In genomic region chr11:52365143-52365542, GRCm38 (mm10) we compare ENCODE assay signal across 8 mouse cellular contexts. TPM values are rescaled to one million over a fixed set of nuclear protein-coding genes. Genes with fewer than 3 reads are reported as not detected.
DNase-seq lines count a peak whose midpoint lies in the region; ATAC-seq lines count a peak whose summit lies in the region.

No protein-coding gene starts in this region.

- peak overlapping the region; percentile 23 for H3K4me2 ChIP-seq in limb, embryonic 13.5 days (replicated peaks)

- ATAC-seq in limb, embryonic 13.5 days (ENCODE audit: low FRiP score, low read depth) = peak; percentile 48; the same call in 1 of the 2 replicates

- DNase-seq in kidney, adult 9 months = peak; percentile 21
- no peak for DNase-seq in kidney, adult 8-10 months
- DNase-seq in embryo, embryonic 10.5 days (ENCODE audit: low spot score) = peak; percentile 53
- DNase-seq in heart, embryonic 10.5 days (ENCODE audit: low spot score) = no peak
- DNase-seq in skeletal muscle tissue, adult 2 months (ENCODE audit: low read depth, low spot score) = peak; percentile 92
- no peak for DNase-seq in T-cell, adult 2 months (ENCODE audit: low spot score)
- no peak for DNase-seq in cerebellum, postnatal 36 days

- no peaks in the 10 kb centered on the region for H3K9me3 ChIP-seq in heart, embryonic 10.5 days
- H3K9me3 ChIP-seq in limb, embryonic 13.5 days = no peaks in the 10 kb centered on the region

- H3K27ac ChIP-seq in heart, embryonic 10.5 days = peak overlapping the region; percentile 80
- H3K27ac ChIP-seq in limb, embryonic 13.5 days = peak overlapping the region; percentile 22; the same call in 1 of the 2 replicates

- H3K4me3 ChIP-seq in heart, embryonic 10.5 days = peak overlapping the region; percentile 46
- no peak overlapping the region for H3K4me3 ChIP-seq in limb, embryonic 13.5 days

- no peak overlapping the region for H3K9ac ChIP-seq in limb, embryonic 13.5 days

- no peaks in the 10 kb centered on the region for H3K27me3 ChIP-seq in heart, embryonic 10.5 days (ENCODE audit: insufficient read depth, poor library complexity, severe bottlenecking)
- H3K27me3 ChIP-seq in limb, embryonic 13.5 days = no peaks in the 10 kb centered on the region

- WGBS in heart, embryonic 10.5 days = 61% methylated on average over 1 of the region's 1 CpGs
- WGBS in limb, embryonic 13.5 days = 38% methylated on average over 1 of the region's 1 CpGs

- H3K36me3 ChIP-seq in heart, embryonic 10.5 days = peaks cover 8% of the 10 kb centered on the region
- H3K36me3 ChIP-seq in limb, embryonic 13.5 days = peaks cover 3% of the 10 kb centered on the region; the same call in 1 of the 2 replicates

- H3K4me1 ChIP-seq in heart, embryonic 10.5 days = peaks cover 67% of the 10 kb centered on the region
- H3K4me1 ChIP-seq in limb, embryonic 13.5 days = peaks cover 56% of the 10 kb centered on the region

RNA-seq across cellular contexts. Expression of gene Vdac1, which starts 4.5 kb away (rescaled TPM):
- polyA plus RNA-seq in heart, embryonic 10.5 days (2016; fragmentation: Nextera tagmentation; extraction: Ambion mirVana) = 304 and 442 TPM in 2 replicates
- 240 and 244 TPM in 2 replicates for polyA plus RNA-seq in limb, embryonic 13.5 days (2015; fragmentation: Nextera tagmentation; extraction: Ambion mirVana)

RNA-seq across cellular contexts. Expression of gene 9530068E07Rik, which starts 31.1 kb away (rescaled TPM):
- 201 and 225 TPM in 2 replicates for polyA plus RNA-seq in heart, embryonic 10.5 days (2016; fragmentation: Nextera tagmentation; extraction: Ambion mirVana)
- 192 and 205 TPM in 2 replicates for polyA plus RNA-seq in limb, embryonic 13.5 days (2015; fragmentation: Nextera tagmentation; extraction: Ambion mirVana)

Comparison
In these comparisons a context has a peak if more than half of its experiments do, and no peak if none do; other contexts are left out.
1. DNase-seq: peak in kidney, adult 9 months (single experiment), embryo, embryonic 10.5 days (single experiment) and skeletal muscle tissue, adult 2 months (single experiment); none in kidney, adult 8-10 months (0 of 2), heart, embryonic 10.5 days (single experiment), T-cell, adult 2 months (single experiment) and cerebellum, postnatal 36 days (0 of 2).